Mouse (Mus musculus) frontal cortex, postnatal 25 days (tissue): ENCODE results near the gene Chkb.

Source experiments
- DNase-seq, 2 experiments: peaks; one replicate each; pipeline ENCODE4 v3.0.0; 2022; ENCODE audit warnings: low spot score in 2 of 2

Chkb gene

DNA sequence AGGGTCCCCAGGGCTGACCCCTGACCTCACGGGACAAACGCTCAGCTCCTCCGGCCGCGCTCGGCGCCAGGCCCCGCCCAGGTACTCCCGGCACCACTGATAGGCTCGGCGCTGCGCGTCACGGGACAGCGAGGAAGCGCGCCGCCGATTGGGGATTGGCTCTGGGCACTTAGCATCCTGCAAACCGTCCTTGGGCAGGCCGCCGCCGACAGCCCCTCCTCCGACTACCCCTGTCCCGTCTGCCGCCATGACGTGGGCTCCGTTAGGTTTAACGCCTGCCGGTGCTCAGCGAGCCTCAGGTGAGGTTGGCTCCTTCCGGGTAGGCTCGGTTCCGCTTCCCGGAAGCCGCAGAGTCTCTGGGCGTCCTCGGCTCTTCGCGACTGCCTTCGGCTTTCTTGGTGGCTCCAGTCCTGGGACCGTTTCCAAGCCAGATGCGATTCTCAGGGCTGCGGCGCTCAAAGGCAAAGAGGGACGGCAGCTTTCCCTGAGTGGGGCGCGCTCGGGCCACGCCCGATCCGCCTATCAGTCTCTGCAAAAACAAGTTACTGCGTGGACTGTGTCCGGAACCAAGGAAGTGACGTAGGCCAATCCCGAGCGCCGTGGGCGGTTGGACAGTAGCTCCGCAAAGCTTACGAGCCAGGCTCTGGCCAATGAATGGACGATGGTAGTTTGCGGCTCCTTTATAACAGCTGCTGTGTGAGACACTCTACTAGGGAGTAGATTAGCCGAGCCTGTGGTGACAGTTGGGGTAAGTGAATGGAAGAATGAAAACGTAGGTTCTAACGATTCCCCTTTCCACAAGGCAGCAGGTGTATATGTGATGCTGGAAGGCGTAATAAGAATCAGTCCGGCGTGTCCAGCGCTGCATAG lies at the start of gene Chkb, which contains the start of the genes C730034F03Rik and Gm44502:
Chkb (minus strand) TSS at position 557 of the 870 bp plus-strand sequence.
C730034F03Rik (plus strand) TSS at position 238 of the 870 bp plus-strand sequence.
Gm44502 (minus strand) TSS at position 345 of the 870 bp plus-strand sequence.
- DNase-seq, result peak; percentile 85 to 92

DNA sequence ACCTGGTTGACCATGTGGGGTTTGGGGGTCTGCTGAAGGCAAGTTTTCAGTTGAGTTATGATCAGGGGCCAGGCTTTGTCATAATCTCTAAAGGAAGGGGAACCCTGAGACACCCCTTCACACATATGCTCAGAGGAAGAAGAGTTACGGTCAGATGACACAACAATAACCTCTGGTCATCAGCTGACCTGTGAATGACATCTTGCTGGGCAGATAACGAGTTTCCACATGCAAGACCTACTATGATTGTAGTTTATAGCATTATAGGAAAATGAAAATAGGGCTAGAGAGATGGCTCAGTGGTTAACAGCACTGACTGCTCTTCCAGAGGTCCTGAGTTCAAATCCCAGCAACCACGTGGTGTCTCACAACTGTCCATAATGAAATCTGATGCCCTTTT lies 48.9 kb upstream of the Chkb start:
- DNase-seq, result no peak

GRCm38 (mm10) chr15:89477806-89478205 lies 48.1 kb upstream of the Chkb start:
- peak in 1 of 2 experiments; percentile 12 for DNase-seq

DNA sequence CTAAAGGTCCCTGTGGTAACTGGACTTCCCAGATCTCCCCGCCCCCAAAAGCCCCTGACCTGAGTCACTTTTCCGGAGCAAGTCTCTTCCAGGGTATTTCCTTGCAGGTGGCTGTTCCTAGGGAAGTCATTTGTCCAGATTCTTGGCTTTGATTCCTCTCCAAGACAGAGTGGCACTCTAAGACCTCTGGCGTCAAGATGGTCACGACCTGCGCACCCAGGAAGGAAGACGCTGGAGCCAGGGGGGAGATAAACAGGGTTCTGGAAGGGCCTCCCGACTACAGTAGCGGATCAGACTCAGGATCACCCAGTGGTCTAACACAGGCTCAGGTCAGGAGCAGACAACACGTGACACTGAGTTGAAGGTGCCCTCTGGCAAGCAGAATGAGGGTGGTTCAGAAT lies 47.4 kb upstream of the Chkb start, which contains the start of gene Arsa:
Arsa (minus strand) TSS at position 335 of the 401 bp plus-strand sequence.
- DNase-seq, result no peak

GRCm38 (mm10) chr15:89476475-89476815 lies 46.7 kb upstream of the Chkb start:
- DNase-seq, result no peak

- DNase-seq, result peak; percentile 76 to 85
These were observed 46.1 kb upstream of the Chkb start for GRCm38 (mm10) chr15:89475611-89476474.

DNA sequence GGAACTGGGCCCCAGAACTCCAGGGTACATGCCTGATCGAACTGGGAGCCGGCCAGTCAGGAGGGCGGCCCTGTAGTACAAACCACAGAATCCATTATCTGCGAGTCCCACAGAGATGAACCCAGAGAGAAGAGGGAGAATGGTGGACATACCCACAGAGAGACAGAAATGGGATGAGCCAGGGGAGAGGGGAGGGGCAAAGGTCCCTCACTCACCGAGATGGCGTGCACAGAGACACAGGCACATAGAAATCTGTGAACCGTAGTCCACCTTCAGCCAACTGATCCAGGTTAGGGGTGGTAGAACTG lies 45.5 kb upstream of the Chkb start:
- no peak for DNase-seq

- no peak for DNase-seq
These were observed 45.0 kb upstream of the Chkb start for GRCm38 (mm10) chr15:89474596-89475292.

DNA sequence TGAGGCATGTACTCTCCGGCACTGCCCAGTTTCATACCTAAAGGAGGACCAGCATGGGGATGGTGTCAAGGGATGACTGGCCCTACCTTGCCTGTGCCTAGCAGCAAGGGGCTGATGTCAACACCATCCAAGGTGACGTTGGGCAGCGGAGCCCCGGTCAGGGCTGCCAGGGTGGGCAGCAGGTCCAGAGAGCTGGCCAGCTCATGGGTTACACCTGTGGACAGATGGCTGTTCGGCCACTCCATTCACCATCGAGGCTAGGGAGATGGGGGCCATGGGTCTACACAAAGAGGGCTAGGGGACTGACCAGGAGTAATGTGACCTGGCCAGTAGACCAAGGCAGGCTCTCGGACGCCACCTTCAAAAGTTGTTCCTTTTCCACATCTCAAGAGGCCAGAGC lies 44.2 kb upstream of the Chkb start:
- no peak for DNase-seq

DNA sequence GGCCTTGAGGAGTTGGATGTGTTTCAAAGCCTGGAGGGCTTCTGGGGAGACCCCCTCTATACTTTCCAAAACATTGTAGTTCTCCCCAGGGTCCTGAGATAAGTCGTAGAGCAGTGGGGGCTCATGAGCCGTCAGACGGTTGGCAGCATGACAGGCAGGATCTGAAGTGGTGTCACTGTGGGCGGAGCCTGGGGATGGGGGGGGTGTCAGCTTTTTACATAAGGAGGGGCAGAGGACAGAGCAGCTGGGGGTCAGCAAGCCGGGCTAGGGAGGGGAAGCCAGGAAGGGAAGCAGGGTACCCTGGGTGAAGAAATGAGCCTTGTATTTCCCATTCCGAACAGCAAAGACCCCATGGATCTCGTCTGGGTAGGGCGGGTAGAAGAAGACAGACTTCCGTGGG lies 43.7 kb upstream of the Chkb start:
- no peak for DNase-seq

GRCm38 (mm10) chr15:89471476-89471875 lies 41.8 kb upstream of the Chkb start:
- no peak for DNase-seq

DNA sequence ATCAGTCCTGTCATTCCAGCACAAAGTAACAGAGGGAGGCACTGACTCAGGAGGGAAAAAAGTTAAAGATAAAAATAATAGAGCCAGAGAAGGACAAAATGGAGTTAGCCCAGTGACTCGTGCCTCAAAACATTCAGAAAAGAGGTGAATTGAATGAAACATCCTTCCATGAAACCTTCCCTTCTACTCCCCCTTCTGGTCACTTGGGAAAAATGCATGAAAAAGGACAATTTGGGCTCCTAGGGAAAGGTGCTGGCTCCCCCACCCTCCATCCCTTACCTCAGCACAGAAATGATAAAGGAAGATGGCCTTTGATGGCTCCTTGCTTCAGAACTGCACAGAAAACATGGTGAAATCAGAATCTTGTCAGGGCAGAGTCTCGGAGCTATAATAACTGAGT lies 38.9 kb upstream of the Chkb start:
- DNase-seq, result no peak

GRCm38 (mm10) chr15:89465052-89465451 lies 35.3 kb upstream of the Chkb start:
- no peak for DNase-seq

GRCm38 (mm10) chr15:89463334-89464235 lies 33.9 kb upstream of the Chkb start:
- no peak for DNase-seq

GRCm38 (mm10) chr15:89462176-89462575 lies 32.5 kb upstream of the Chkb start:
- DNase-seq, result no peak

GRCm38 (mm10) chr15:89461321-89461720 lies 31.6 kb upstream of the Chkb start:
- DNase-seq, result no peak

GRCm38 (mm10) chr15:89460298-89460697 lies 30.6 kb upstream of the Chkb start:
- DNase-seq, result no peak

- DNase-seq, result no peak
These were observed 30.1 kb upstream of the Chkb start for GRCm38 (mm10) chr15:89459821-89460220.

GRCm38 (mm10) chr15:89458942-89459341 lies 29.2 kb upstream of the Chkb start:
- DNase-seq, result no peak

- DNase-seq, result no peak
These were observed 25.9 kb upstream of the Chkb start for GRCm38 (mm10) chr15:89455642-89456041.

DNA sequence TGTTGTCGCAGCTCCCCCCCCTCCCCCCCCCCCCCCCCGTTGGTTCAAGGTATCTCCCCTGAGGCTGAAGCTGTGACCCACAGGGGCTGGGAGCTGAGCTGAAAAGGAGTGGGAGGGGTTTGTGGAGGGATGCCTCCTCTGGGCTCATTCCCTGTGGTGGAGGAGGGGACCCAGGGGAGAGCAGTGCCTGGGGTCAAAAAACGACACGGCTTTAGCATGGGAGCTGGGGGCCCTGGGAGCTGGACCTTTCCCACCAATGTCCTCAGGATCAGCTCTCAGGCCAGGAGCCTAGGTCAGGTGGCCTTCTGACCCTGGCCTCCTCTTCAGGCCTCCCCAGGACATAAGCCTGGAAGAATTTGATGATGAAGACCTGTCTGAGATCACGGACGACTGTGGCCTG lies 25.1 kb upstream of the Chkb start:
- DNase-seq, result no peak
